Mouse (Mus musculus) CD4-positive, CD25-positive, alpha-beta regulatory T cell, adult 2 months (primary cell): ENCODE measurements around the gene Tmem220.
"Not testable (repeated sequence)": the region's sequence is repeated elsewhere in the genome, so short reads cannot be mapped to it uniquely, and the experiment has no call there.

Experiments used
- DNase-seq: peaks from one replicate; pipeline ENCODE4 v3.0.0-alpha.2; 2012; ENCODE audit warnings: low read depth, low spot score

The Tmem220 gene

GRCm38 (mm10) chr11:67017801-67018591, 7.0 kb upstream of the Tmem220 start:
- DNase-seq: no peak

- DNase-seq: no peak
Observed at GRCm38 (mm10) chr11:67019711-67020475, 5.1 kb upstream of the Tmem220 start.

DNA sequence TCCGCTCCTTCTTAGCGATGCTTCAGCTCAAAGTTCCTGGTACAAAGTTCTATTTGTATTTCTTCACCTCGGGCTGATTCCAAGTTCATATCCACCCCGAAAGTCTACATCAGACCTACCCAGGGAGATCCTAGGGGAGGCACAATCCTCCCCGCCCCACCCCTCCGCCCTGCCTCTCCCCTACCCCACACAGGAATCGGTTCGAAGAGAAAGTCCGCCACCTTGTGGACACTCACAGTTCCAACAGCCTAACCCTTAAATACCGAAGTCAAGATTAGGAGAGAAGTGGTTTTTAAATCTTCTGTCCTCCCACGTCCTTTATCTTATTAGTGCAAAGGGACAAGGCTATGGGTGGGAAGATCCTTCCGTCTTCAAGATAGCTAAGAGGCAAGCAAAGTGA, 4.0 kb upstream of the Tmem220 start:
- peak; percentile 78 for DNase-seq

- peak; percentile 62 for DNase-seq
Observed at GRCm38 (mm10) chr11:67022354-67023115, 2.4 kb upstream of the Tmem220 start.

GRCm38 (mm10) chr11:67023191-67023590, 1.8 kb upstream of the Tmem220 start:
- not testable (repeated sequence) for DNase-seq

GRCm38 (mm10) chr11:67023802-67024340, 1.1 kb upstream of the Tmem220 start:
- no peak for DNase-seq

- peak; percentile 23 for DNase-seq
Observed at GRCm38 (mm10) chr11:67030904-67031602, 6.1 kb downstream of the Tmem220 start.

GRCm38 (mm10) chr11:67031603-67031915, 6.6 kb downstream of the Tmem220 start:
- no peak for DNase-seq

GRCm38 (mm10) chr11:67034775-67035485, 10.0 kb downstream of the Tmem220 start:
- no peak for DNase-seq

DNA sequence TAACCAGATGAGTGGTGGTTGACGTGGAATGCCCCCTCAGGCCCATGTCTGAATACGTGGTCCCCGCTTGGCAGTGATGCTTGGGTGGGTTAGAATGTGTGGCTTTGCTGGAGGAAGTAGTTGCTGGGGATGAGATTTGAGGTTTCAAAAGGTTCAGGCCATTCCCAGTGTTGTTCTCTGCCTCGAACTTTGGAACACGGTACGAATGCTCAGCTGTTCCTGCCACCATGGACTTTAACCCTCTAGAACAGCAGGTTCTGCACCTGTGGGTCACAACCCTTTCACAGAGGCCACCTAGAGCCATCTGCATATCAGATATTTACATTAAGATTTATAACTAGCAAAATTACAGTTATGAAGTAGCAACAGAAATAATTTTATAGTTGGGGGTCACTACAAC, 11.3 kb downstream of the Tmem220 start:
- no peak for DNase-seq

DNA sequence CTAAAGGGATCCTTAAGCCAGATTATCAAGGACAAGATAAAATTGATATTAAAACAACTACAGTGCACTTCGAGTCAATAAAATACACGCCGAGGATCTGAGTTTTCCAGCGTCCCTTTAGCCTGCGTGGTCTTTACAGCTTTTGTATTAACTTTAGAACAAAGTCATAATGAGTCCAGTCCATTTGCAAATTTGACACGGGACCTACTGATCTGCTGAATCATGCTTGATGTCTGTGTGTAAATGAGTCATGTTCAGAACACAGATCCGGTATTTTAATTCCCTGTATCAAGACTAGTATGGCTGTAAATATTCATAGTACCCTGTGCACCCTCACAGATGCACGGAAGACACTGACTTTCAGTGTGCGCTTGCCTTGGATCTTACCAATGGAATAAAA, 11.9 kb downstream of the Tmem220 start:
- DNase-seq: no peak

- no peak for DNase-seq
Observed at GRCm38 (mm10) chr11:67039799-67040198, 14.8 kb downstream of the Tmem220 start.

DNA sequence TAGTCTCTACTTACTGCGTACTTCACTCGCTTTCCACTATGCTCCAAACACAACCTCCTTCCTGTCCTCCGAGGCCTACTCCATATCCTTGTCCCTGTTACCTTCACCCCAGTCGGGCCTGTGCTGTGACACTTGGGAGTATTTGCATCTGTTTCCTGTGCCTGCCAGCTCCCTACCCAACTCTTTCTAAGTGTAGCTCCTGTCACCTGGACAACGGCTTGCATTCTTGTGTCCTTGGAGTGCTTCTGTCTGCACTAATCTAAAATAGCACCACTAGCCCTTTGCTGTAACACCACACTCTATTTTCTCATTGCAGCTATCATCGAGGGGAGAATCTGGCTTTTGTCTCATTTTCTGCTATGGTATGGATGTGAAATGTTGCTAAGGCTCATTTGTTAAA, 15.5 kb downstream of the Tmem220 start:
- DNase-seq: no peak

GRCm38 (mm10) chr11:67043007-67043406, 18.1 kb downstream of the Tmem220 start:
- no peak for DNase-seq

- no peak for DNase-seq
Observed at GRCm38 (mm10) chr11:67044959-67045358, 20.0 kb downstream of the Tmem220 start.

DNA sequence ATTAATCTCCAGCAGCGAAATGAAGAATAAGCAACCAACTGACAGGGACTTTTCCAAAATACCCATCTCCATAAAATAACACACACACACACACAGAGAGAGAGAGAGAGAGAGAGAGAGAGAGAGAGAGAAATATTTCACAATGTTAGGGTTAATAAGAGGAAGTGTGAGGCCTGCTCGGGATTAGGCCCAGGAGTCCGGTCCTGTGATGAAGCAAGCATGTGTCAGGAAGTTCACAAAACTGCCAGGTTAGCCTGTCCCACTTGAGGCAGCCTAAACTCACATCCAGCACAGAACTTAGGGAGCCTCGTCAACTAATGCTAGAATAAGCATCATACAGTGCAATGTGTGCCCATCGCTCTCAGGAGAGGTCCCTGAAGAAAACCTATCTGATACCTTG, 22.2 kb downstream of the Tmem220 start:
- no peak for DNase-seq

DNA sequence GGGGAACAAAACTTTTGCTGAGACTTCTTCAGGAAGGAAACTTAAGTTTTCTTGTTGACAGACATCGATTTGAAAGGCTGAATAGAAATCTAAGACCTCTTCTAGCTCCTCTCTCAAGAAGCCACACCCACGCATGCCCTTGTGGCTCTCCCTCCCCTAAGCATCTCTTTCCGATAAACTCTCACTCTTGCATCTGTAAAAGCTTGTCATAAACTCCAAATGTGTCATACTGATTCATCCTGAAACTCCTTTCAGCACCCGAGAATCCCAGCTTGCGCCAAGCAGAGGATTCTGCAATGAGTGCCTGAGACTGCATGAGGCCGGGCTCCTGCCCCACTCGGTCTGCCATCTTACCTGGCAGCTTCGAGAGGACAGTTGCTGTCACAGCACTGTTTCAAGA, 23.5 kb downstream of the Tmem220 start:
- peak; percentile 54 for DNase-seq

GRCm38 (mm10) chr11:67049256-67049655, 24.3 kb downstream of the Tmem220 start:
- DNase-seq: peak; percentile 31

GRCm38 (mm10) chr11:67051676-67052320, 26.8 kb downstream of the Tmem220 start:
- peak; percentile 33 for DNase-seq

- peak; percentile 89 for DNase-seq
Observed at GRCm38 (mm10) chr11:67052321-67052952, 27.5 kb downstream of the Tmem220 start, which contains the start of the genes Adprm and Sco1. Adprm (minus strand) TSS chr11:67052594. Sco1 (plus strand) TSS chr11:67052670.
